Mouse (Mus musculus) heart, embryonic 16.5 days (tissue): ENCODE data around the gene Golgb1. TPM values are rescaled to one million over a fixed set of nuclear protein-coding genes. Genes with fewer than 3 reads are reported as not detected.

ENCODE experiments used
- ATAC-seq: fragments of 200-750 bp; cut with Nextera tagmentation; replicated peaks from 2 replicates; pipeline ENCODE4 v1.8.0; 2017; ENCODE audit warnings: moderate number of reproducible peaks; ENCODE audit not compliant: insufficient read depth, low FRiP score; ENCODE audit errors: extremely low read depth
- H3K27ac ChIP-seq: fragments of 300-500 bp; sonication (generic); 2 replicates; pipeline ENCODE4 v1.5.1; 2014; ENCODE audit warnings: mild to moderate bottlenecking, low read length, control low read depth, moderate library complexity
- H3K27me3 ChIP-seq: fragments of 300-500 bp; sonication (generic); 2 replicates; pipeline ENCODE4 v1.6.1; 2014; ENCODE audit warnings: low read length, mixed read lengths; ENCODE audit not compliant: control insufficient read depth, insufficient read depth
- H3K36me3 ChIP-seq: fragments of 300-500 bp; sonication (generic); 2 replicates; pipeline ENCODE4 v1.6.1; 2014; ENCODE audit not compliant: control insufficient read depth, insufficient read depth
- H3K4me1 ChIP-seq: fragments of 300-500 bp; sonication (generic); 2 replicates; pipeline ENCODE4 v1.6.1; 2014; ENCODE audit warnings: low read length, mixed read lengths; ENCODE audit not compliant: control insufficient read depth, insufficient read depth
- H3K4me2 ChIP-seq: fragments of 300-500 bp; sonication (generic); 2 replicates; pipeline ENCODE4 v1.6.1; 2014; ENCODE audit warnings: low read depth, mild to moderate bottlenecking, control low read depth, low read length
- H3K4me3 ChIP-seq: fragments of 300-500 bp; sonication (generic); 2 replicates; pipeline ENCODE4 v1.5.1; 2014; ENCODE audit warnings: mild to moderate bottlenecking, control low read depth, low read length
- H3K9ac ChIP-seq: fragments of 300-500 bp; sonication (generic); 2 replicates; pipeline ENCODE4 v1.6.1; 2014; ENCODE audit warnings: low read length, control low read depth
- H3K9me3 ChIP-seq: fragments of 300-500 bp; sonication (generic); replicated peaks from 2 replicates; pipeline ENCODE4 v1.6.1; 2016; ENCODE audit warnings: low read length; ENCODE audit not compliant: control insufficient read depth
- WGBS: fragments of 180-500 bp; shearing (Covaris S2); extraction: QIAGEN DNeasy Blood & Tissue Kit; methylation state at CpG from one replicate; pipeline ENCODE4 v1.1.7; 2014; 5-methylcytosine and 5-hydroxymethylcytosine counted together
- polyA plus RNA-seq: library from polyadenylated mRNA; unstranded; fragments of >200 nt; fragmentation: Nextera tagmentation; extraction: Ambion mirVana; gene quantifications from 2 replicates; pipeline ENCODE4 v1.2.1, GENCODE M21; 2015

Golgb1 gene
- polyA plus RNA-seq, 1 experiment from 2014 or later, result 53.0 TPM

GRCm38 (mm10) chr16:36924312-36924711 is 49.4 kb downstream of the Golgb1 start:
- Histone ChIP-seq H3K4me3 (no peak overlapping the region), H3K36me3 (peaks cover 35% of the 10 kb centered on the region), H3K27ac (no peak overlapping the region), H3K9me3 (no peaks in the 10 kb centered on the region), H3K4me1 (no peaks in the 10 kb centered on the region), H3K4me2 (no peak overlapping the region), H3K9ac (no peak overlapping the region), H3K27me3 (no peaks in the 10 kb centered on the region)
- ATAC-seq, result no peak
- 93% methylated on average over 8 of the region's 8 CpGs for WGBS

- no peak for ATAC-seq
- H3K9me3 ChIP-seq, result no peaks in the 10 kb centered on the region
- H3K9ac ChIP-seq, result no peak overlapping the region
- peaks cover 38% of the 10 kb centered on the region for H3K36me3 ChIP-seq
- no peak overlapping the region for H3K4me2 ChIP-seq
- no peak overlapping the region for H3K27ac ChIP-seq
- 80% methylated on average over 6 of the region's 6 CpGs for WGBS
- H3K27me3 ChIP-seq, result no peaks in the 10 kb centered on the region
- no peaks in the 10 kb centered on the region for H3K4me1 ChIP-seq
- no peak overlapping the region for H3K4me3 ChIP-seq
These were observed 50.4 kb downstream of the Golgb1 start for GRCm38 (mm10) chr16:36925351-36925750.

GRCm38 (mm10) chr16:36925797-36926196 is 50.9 kb downstream of the Golgb1 start:
- Histone ChIP-seq H3K27me3 (no peaks in the 10 kb centered on the region), H3K4me2 (no peak overlapping the region), H3K36me3 (peaks cover 38% of the 10 kb centered on the region), H3K4me1 (no peaks in the 10 kb centered on the region), H3K27ac (no peak overlapping the region), H3K9me3 (no peaks in the 10 kb centered on the region), H3K9ac (no peak overlapping the region), H3K4me3 (no peak overlapping the region)
- WGBS, result 84% methylated on average over 6 of the region's 6 CpGs
- ATAC-seq, result no peak

- no peak for ATAC-seq
- Histone ChIP-seq H3K9ac (no peak overlapping the region), H3K4me2 (no peak overlapping the region), H3K36me3 (peaks cover 40% of the 10 kb centered on the region), H3K9me3 (no peaks in the 10 kb centered on the region), H3K27me3 (no peaks in the 10 kb centered on the region), H3K27ac (no peak overlapping the region), H3K4me3 (no peak overlapping the region), H3K4me1 (no peaks in the 10 kb centered on the region)
- 88% methylated on average over 10 of the region's 10 CpGs for WGBS
These were observed 51.8 kb downstream of the Golgb1 start for GRCm38 (mm10) chr16:36926514-36927447.

- Histone ChIP-seq H3K4me3 (no peak overlapping the region), H3K9me3 (no peaks in the 10 kb centered on the region), H3K27ac (no peak overlapping the region), H3K4me1 (no peaks in the 10 kb centered on the region), H3K36me3 (peaks cover 47% of the 10 kb centered on the region), H3K9ac (no peak overlapping the region), H3K4me2 (no peak overlapping the region), H3K27me3 (no peaks in the 10 kb centered on the region)
- no peak for ATAC-seq
- 82% methylated on average over 10 of the region's 10 CpGs for WGBS
These were observed 52.7 kb downstream of the Golgb1 start for GRCm38 (mm10) chr16:36927495-36928105.

GRCm38 (mm10) chr16:36928106-36928500 is 53.2 kb downstream of the Golgb1 start:
- Histone ChIP-seq H3K36me3 (peaks cover 51% of the 10 kb centered on the region), H3K27me3 (no peaks in the 10 kb centered on the region), H3K4me2 (no peak overlapping the region), H3K4me1 (no peaks in the 10 kb centered on the region), H3K9ac (no peak overlapping the region), H3K9me3 (no peaks in the 10 kb centered on the region), H3K27ac (no peak overlapping the region), H3K4me3 (no peak overlapping the region)
- no peak for ATAC-seq
- 90% methylated on average over 8 of the region's 8 CpGs for WGBS

- no peak overlapping the region for H3K4me3 ChIP-seq
- peaks cover 51% of the 10 kb centered on the region for H3K36me3 ChIP-seq
- H3K9ac ChIP-seq, result no peak overlapping the region
- H3K27ac ChIP-seq, result no peak overlapping the region
- 96% methylated on average over 7 of the region's 7 CpGs for WGBS
- H3K9me3 ChIP-seq, result no peaks in the 10 kb centered on the region
- H3K27me3 ChIP-seq, result no peaks in the 10 kb centered on the region
- H3K4me2 ChIP-seq, result no peak overlapping the region
- ATAC-seq, result no peak
- peaks cover 7% of the 10 kb centered on the region for H3K4me1 ChIP-seq
These were observed 54.3 kb downstream of the Golgb1 start for GRCm38 (mm10) chr16:36929216-36929615.

- Histone ChIP-seq H3K4me3 (no peak overlapping the region), H3K27me3 (no peaks in the 10 kb centered on the region), H3K9ac (no peak overlapping the region), H3K9me3 (no peaks in the 10 kb centered on the region), H3K4me2 (no peak overlapping the region), H3K4me1 (peaks cover 10% of the 10 kb centered on the region), H3K36me3 (peaks cover 49% of the 10 kb centered on the region), H3K27ac (no peak overlapping the region)
- ATAC-seq, result no peak
- 61% methylated on average over 11 of the region's 11 CpGs for WGBS
These were observed 55.5 kb downstream of the Golgb1 start for GRCm38 (mm10) chr16:36930231-36931136.
